Mouse (Mus musculus) regulatory T cell (primary cell): Measurements from ENCODE around the gene Gpsm2.
"Not testable (repeated sequence)": the region's sequence is repeated elsewhere in the genome, so short reads cannot be mapped to it uniquely, and the experiment has no call there.

Source experiments
- in situ Hi-C: fragments of 300-600 bp; cut with MboI, MseI; formaldehyde crosslinking; loops from one replicate; pipeline ENCODE4 v1.15.1; 2025; ENCODE audit warnings: high pct_unique_total_duplicates

Gene Gpsm2

DNA sequence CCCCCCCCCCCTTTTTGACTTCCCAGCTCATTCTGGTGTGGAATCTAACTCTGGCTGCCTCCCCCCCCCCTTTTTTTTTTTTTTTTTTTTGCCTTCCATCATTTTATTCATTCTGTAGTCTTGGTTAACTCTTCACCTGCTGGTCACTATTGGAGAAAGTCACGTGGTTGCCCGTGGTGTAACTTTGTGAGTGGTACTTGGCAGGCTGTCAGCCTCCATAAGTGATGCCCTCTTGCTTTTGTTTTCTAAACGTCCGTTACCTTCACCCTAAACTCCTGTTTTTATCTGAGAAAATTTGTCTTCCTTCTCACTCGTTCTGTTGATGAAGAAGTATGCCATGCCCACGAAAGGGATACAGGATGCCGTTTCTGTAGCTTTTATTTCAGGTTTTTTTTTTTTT lies 66.6 kb downstream of the Gpsm2 start:
- in situ Hi-C loops, result loop anchor here (10.0 kb wide), 1 partner anchor 249 kb away; no protein-coding TSS in a partner anchor

GRCm38 (mm10) chr3:108654566-108654965 lies 67.5 kb downstream of the Gpsm2 start:
- in situ Hi-C loops, result loop anchor here (10.0 kb wide), 1 partner anchor 250 kb away; no protein-coding TSS in a partner anchor

GRCm38 (mm10) chr3:108653710-108654379 lies 68.3 kb downstream of the Gpsm2 start, which contains the start of gene Clcc1:
TSS of gene Clcc1 (plus strand) at chr3:108653913.
- in situ Hi-C loops, result loop anchor here (10.0 kb wide), 1 partner anchor 251 kb away; no protein-coding TSS in a partner anchor

DNA sequence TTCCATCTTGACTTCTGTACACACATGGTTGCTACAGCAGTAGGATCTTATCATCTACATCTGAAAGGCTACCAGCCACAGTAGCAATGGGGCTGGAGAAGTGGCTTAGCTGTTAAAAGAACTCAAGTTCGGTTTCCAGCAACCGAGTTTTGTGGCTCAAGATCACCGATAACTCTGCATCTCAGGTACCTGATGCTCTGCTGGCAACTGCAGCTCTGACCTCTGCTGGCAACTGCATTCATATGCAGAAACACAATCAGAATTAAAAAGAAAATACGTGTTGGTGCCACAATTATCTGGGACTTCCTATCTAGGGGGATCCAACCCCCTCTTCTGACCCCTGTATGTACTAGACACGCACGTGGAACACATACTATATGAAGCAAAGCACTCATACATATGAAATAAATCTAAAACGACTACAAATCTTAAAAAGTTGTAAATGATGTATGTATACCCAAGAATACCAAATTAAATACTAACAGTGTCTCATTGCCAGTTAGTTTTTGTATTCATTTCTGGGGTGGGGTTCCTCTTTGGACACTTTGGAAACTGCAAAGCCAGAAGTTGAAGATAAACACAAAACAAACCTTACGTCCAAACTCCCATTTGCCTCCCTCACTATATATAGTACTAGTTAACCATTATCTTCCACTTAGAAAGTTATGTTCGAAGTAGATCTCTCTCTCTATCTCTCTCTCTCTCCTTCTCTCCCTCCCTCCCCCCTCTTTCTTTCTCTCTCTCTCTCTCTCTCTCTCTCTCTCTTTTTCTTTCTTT lies 69.1 kb downstream of the Gpsm2 start:
- in situ Hi-C loops, result loop anchor here (10.0 kb wide), 1 partner anchor 252 kb away; no protein-coding TSS in a partner anchor

GRCm38 (mm10) chr3:108647681-108648080 lies 74.4 kb downstream of the Gpsm2 start:
- in situ Hi-C loops, result not testable (repeated sequence)

GRCm38 (mm10) chr3:108646036-108646435 lies 76.1 kb downstream of the Gpsm2 start:
- in situ Hi-C loops, result no loop called here

- in situ Hi-C loops, result no loop called here
These were observed 77.3 kb downstream of the Gpsm2 start for GRCm38 (mm10) chr3:108644856-108645255.

- in situ Hi-C loops, result no loop called here
These were observed 81.1 kb downstream of the Gpsm2 start for GRCm38 (mm10) chr3:108640998-108641397.

DNA sequence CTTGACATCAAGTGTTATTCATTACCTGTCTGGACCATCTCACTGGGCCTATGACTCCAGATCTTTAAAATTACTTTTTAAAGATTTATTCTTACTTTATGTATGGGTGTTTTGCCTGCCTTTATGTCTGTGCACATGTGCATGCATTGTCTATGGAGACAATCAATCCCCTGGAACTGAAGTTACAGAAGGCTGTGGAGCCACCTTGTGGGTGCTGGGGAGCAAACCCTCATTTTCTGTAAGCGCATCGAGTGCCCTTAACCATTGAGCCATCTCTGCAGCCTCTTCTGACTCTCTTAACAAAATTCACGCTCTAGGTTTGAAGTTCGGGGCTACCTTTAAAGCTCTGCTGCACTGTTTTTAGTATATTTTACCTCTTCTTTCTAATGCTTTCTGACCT lies 82.7 kb downstream of the Gpsm2 start:
- in situ Hi-C loops, result no loop called here

DNA sequence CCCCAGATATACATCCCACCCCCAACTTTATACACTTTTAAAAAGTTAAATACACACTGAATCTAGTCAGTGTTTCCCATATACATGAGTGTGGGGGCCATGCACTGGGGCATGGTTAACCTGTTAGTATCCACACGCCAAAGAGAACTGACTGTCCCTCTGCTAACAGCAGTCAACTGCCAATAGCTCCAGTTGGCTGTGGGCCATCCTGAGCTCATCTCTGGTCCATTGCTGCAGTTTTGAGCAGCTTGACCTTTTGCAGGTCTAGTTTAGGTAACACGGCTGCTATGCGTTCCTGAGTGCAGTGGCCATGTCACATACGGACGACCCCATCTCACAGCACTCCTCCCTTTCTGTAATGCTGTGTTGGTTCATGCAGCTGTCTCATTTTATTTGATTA lies 87.3 kb downstream of the Gpsm2 start:
- in situ Hi-C loops, result no loop called here
